ENCODE assay signal across 18 mouse cellular contexts in the genomic region with DNA sequence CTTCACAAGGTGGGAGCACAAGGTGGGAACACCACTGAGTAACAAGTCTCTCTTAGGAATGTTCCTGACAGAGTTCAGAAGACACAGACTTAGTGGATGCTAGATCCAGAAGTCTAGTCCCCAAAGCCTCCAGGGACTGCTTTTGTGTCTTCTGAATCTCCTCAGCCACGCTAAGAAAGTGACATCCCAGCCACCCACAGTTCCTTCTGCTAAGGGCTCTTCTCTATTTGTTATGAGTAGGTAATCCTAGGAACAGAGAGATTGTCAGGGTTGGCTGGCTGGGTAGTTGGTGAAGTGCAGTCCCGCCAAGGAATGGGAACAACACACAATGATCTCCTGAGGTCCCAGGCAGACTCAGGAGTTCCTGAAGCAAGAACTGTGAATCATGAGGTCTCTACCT.
"Had no signal": no experiment of that assay in that cellular context is flagged by ENCODE, and none has a peak within 500 bp of the region (broad histone marks: within the 10 kb centered on the region; RNA-seq: fewer than 3 reads in every experiment).

No protein-coding gene starts in this region.

- H3K4me3 ChIP-seq: layer of hippocampus, adult 2 months; liver, embryonic 13.5 days; midbrain, embryonic 12.5 days; myocyte; stomach, embryonic 15.5 days had no signal

- DNase-seq: kidney, adult 2 months; kidney, postnatal 25 days; layer of hippocampus, adult 9-11 months; liver, embryonic 13.5 days; lung, adult 2 months; lung, postnatal 14 days; lung, postnatal 4 days; retina, postnatal 1 day; right cerebral cortex, postnatal 25 days; spleen, adult 18-20 months; thymus, postnatal 25 days had no signal

- ATAC-seq: intestine, postnatal 0 days; midbrain, embryonic 16.5 days had no signal

- H3K4me1 ChIP-seq: liver, embryonic 13.5 days; stomach, embryonic 15.5 days had no signal

- H3K9me3 ChIP-seq: liver, embryonic 13.5 days; midbrain, embryonic 12.5 days; stomach, embryonic 15.5 days had no signal

- H3K27ac ChIP-seq: kidney, postnatal 0 days; layer of hippocampus, adult 2 months; liver, embryonic 13.5 days; midbrain, embryonic 12.5 days; stomach, embryonic 15.5 days had no signal

- H3K27me3 ChIP-seq: liver, embryonic 13.5 days; midbrain, embryonic 12.5 days; stomach, embryonic 15.5 days had no signal

- H3K9ac ChIP-seq: liver, embryonic 13.5 days; midbrain, embryonic 12.5 days; stomach, embryonic 15.5 days had no signal

- H3K4me2 ChIP-seq: liver, embryonic 13.5 days; midbrain, embryonic 12.5 days; stomach, embryonic 15.5 days had no signal

- H3K36me3 ChIP-seq: liver, embryonic 13.5 days; midbrain, embryonic 12.5 days; stomach, embryonic 15.5 days had no signal
